Mouse (Mus musculus): ENCODE measurements around the gene Traf3.

Gene Traf3

DNA sequence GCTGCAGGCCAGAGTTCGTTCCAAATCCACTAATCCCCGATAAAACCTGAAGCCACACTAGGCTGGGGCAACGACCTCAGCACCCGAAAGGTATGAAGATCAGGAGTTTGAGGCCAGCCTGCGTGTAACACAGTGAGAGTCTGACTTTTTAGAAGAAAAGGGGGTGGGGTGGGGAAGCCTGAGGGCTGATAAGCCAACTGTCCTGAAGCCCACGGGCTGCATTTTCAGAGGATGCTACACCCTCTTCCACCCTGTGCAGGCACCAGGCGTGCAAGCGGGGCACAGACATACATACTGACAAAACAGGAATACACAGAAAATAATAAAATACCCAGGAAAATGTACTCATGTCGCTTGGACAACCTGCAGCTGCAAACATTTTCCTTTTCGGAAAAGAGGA, 145.6 kb downstream of the Traf3 start:
- in situ Hi-C loops (cut with MboI) = no loop called here

DNA sequence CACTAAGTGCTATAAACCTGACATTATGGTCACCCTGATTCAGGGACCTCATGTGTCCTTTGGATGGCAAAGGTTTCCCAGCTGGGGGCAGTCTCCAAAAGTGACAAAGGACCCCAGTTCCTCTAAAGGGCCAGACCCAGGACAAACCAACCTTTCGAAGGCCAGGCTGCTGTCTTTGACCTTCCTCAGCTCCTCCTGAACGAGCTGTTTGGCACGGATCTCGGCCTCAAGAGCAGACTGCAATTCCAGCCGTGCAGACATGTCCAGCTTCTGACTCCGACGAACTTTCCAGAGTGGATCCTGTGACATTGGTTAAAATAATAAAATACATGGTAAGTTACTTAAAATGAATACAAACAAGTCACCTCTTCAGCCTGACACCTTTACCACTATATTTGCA, 148.1 kb downstream of the Traf3 start:
- in situ Hi-C loops (cut with MboI) = no loop called here
